Mouse (Mus musculus): Measurements from ENCODE around the gene Dact1. TPM values are rescaled to one million over a fixed set of nuclear protein-coding genes. Genes with fewer than 3 reads are reported as not detected.

Gene Dact1
- polyA plus RNA-seq (2017; shearing (Covaris generic)) = not detected

GRCm38 (mm10) chr12:71309581-71310067, at the start of gene Dact1:
TSS of gene Dact1 (plus strand) at chr12:71309884.
- no peak for ATAC-seq

GRCm38 (mm10) chr12:71264211-71264610, 45.5 kb upstream of the Dact1 start:
- ATAC-seq = no peak

GRCm38 (mm10) chr12:71269367-71269766, 40.3 kb upstream of the Dact1 start:
- no peak for ATAC-seq

GRCm38 (mm10) chr12:71271131-71271530, 38.6 kb upstream of the Dact1 start:
- no peak for ATAC-seq

GRCm38 (mm10) chr12:71274519-71275237, 35.0 kb upstream of the Dact1 start:
- ATAC-seq = no peak

GRCm38 (mm10) chr12:71275906-71276595, 33.6 kb upstream of the Dact1 start:
- ATAC-seq = no peak

- no peak for ATAC-seq
These were observed 30.0 kb upstream of the Dact1 start for GRCm38 (mm10) chr12:71279521-71280262.

- no peak for ATAC-seq
These were observed 28.4 kb upstream of the Dact1 start for GRCm38 (mm10) chr12:71281201-71281768.

GRCm38 (mm10) chr12:71285399-71285798, 24.3 kb upstream of the Dact1 start:
- ATAC-seq = no peak

- ATAC-seq = no peak
These were observed 19.2 kb upstream of the Dact1 start for GRCm38 (mm10) chr12:71290460-71290859.

GRCm38 (mm10) chr12:71293960-71294942, 15.4 kb upstream of the Dact1 start:
- no peak for ATAC-seq

- no peak for ATAC-seq
These were observed 12.7 kb upstream of the Dact1 start for GRCm38 (mm10) chr12:71296849-71297535.

GRCm38 (mm10) chr12:71310068-71310931, 616 bp downstream of the Dact1 start:
- no peak for ATAC-seq

GRCm38 (mm10) chr12:71311237-71311887, 1.7 kb downstream of the Dact1 start:
- ATAC-seq = no peak

GRCm38 (mm10) chr12:71318239-71318638, 8.6 kb downstream of the Dact1 start:
- ATAC-seq = no peak

GRCm38 (mm10) chr12:71319536-71319935, 9.9 kb downstream of the Dact1 start:
- ATAC-seq = no peak

- ATAC-seq = no peak
These were observed 23.0 kb downstream of the Dact1 start for GRCm38 (mm10) chr12:71332646-71333045.

GRCm38 (mm10) chr12:71333561-71333960, 23.9 kb downstream of the Dact1 start:
- ATAC-seq = no peak

GRCm38 (mm10) chr12:71337025-71337582, 27.4 kb downstream of the Dact1 start:
- no peak for ATAC-seq

Data from inflammation-experienced regulatory T-cells, adult 6 months (primary cell).